Mouse (Mus musculus) brain, embryonic 14.5 days (tissue): Measurements from ENCODE around the gene Vdr.

Experiments
- CTCF ChIP-seq: fragments of 200-500 bp; IDR thresholded peaks from 2 replicates; pipeline ENCODE4 v1.5.1; 2012; ENCODE audit warnings: inconsistent platforms, mild to moderate bottlenecking, moderate library complexity, borderline replicate concordance; ENCODE audit not compliant: insufficient read depth, insufficient read length; ENCODE audit errors: extremely low read depth
- POLR2A ChIP-seq: fragments of 200-500 bp; IDR thresholded peaks from 2 replicates; pipeline ENCODE4 v1.6.1; 2012; ENCODE audit warnings: mild to moderate bottlenecking, inconsistent platforms, borderline replicate concordance; ENCODE audit not compliant: poor library complexity, insufficient read depth, insufficient read length, severe bottlenecking; ENCODE audit errors: extremely low read depth

DNA sequence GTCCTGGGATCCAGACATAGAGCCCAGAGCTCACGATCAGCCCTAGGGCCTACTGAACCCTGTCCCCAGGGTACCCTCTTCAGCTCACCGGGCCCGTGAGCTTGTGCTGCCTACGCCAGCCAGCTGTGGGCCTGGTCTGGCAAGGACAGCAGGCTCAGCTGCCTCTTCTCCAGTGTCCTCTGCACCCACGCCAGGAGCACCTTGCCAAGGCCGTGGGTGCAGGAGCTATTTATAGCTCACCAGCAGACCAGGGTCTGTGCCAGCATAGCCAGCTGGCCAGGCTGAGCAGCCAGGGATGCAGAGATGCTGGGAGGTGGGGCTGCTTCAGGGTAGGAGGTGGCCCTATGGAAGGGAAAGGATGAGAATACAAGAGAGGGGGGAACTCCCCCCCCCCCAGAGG lies 98.3 kb downstream of the Vdr start:
- no peak for TF ChIP-seq CTCF
- no peak for TF ChIP-seq POLR2A
